Mouse (Mus musculus) ovary, adult 2 months (tissue): ENCODE measurements around the gene Opn1sw. TPM values are rescaled to one million over a fixed set of nuclear protein-coding genes. Genes with fewer than 3 reads are reported as not detected.

Experiments
- polyA plus RNA-seq: library from polyadenylated mRNA; depleted of rRNA; stranded (reverse); fragments of >200 nt; gene quantifications from 2 replicates; pipeline ENCODE4 v1.2.3, GENCODE M21; 2012; rRNA removed

The Opn1sw gene
- 0.70 and 1.8 TPM in 2 replicates for polyA plus RNA-seq

DNA sequence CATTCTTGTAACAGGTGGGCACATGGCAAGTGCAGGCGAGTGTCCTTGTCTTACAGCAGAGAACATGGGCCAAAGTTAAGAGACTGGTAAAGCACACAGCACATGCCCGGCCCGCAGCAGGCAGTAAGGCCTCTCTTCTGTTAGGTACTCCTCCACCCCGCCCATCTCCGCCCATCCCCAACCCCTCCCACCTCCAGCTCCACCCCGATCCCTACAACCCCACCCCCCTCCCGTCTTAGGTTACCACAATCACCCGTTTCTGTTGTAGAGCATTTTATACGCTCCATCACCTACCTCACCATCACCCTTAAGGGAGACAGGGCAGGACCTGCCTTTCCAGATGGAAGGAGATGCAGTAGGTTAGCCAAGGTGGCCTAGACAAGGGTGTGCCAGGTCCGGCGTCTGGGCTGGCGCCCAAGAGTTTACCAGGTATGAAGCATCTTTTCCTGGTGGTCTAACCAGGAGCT is at the start of gene Opn1sw:
Gene Opn1sw (minus strand): TSS at position 417 of the 467 bp plus-strand sequence.

GRCm38 (mm10) chr6:29433038-29433803 is 45.0 kb upstream of the Opn1sw start, which contains the start of gene Flnc:
Gene Flnc, plus strand, starts transcription at chr6:29433256.

GRCm38 (mm10) chr6:29395910-29396713 is 7.8 kb upstream of the Opn1sw start, which contains the start of gene Ccdc136:
Gene Ccdc136, plus strand, starts transcription at chr6:29396309.

GRCm38 (mm10) chr6:29347665-29348370 is 40.5 kb downstream of the Opn1sw start, which contains the start of gene Calu:
Gene Calu, plus strand, starts transcription at chr6:29348069.

Other genes with a start within 250 kb of the Opn1sw start
- 5.3 and 6.7 TPM in 2 replicates for gene Rbm28, start 223.5 kb downstream of the Opn1sw start, polyA plus RNA-seq
- gene Prrt4, start 208.9 kb downstream of the Opn1sw start, polyA plus RNA-seq: 22.1 and 26.0 TPM in 2 replicates
- gene Impdh1, start 172.1 kb downstream of the Opn1sw start, polyA plus RNA-seq: 95.8 and 102 TPM in 2 replicates
- 16.4 and 19.0 TPM in 2 replicates for gene Hilpda, start 116.0 kb downstream of the Opn1sw start, polyA plus RNA-seq
- gene Fam71f2, start 108.9 kb downstream of the Opn1sw start, polyA plus RNA-seq: 0.78 and 0.97 TPM in 2 replicates
- not detected in 2 replicates for gene Fam71f1, start 69.3 kb downstream of the Opn1sw start, polyA plus RNA-seq
- 50.6 and 64.4 TPM in 2 replicates for gene Calu, start 40.4 kb downstream of the Opn1sw start, polyA plus RNA-seq
- gene Ccdc136, start 7.8 kb upstream of the Opn1sw start, polyA plus RNA-seq: 10.6 and 13.4 TPM in 2 replicates
- 30.3 and 40.6 TPM in 2 replicates for gene Flnc, start 44.8 kb upstream of the Opn1sw start, polyA plus RNA-seq
- gene Atp6v1f, start 79.2 kb upstream of the Opn1sw start, polyA plus RNA-seq: 265 TPM in 2 replicates
- gene Atp6v1fnb, start 83.0 kb upstream of the Opn1sw start, polyA plus RNA-seq: not detected in 2 replicates
- 35.8 and 41.1 TPM in 2 replicates for gene Kcp, start 119.5 kb upstream of the Opn1sw start, polyA plus RNA-seq
- 22.0 and 22.5 TPM in 2 replicates for gene Irf5, start 138.2 kb upstream of the Opn1sw start, polyA plus RNA-seq
- gene Tnpo3, start 221.4 kb upstream of the Opn1sw start, polyA plus RNA-seq: 46.4 and 99.4 TPM in 2 replicates